Mouse (Mus musculus) midbrain, embryonic 11.5 days (tissue): ENCODE data around the gene Dnase1l1. TPM values are rescaled to one million over a fixed set of nuclear protein-coding genes. Genes with fewer than 3 reads are reported as not detected.

Experiments used
- ATAC-seq: fragments of 200-750 bp; cut with Nextera tagmentation; 2 replicates; pipeline ENCODE4 v1.8.0; 2017; ENCODE audit warnings: moderate TSS enrichment, moderate library complexity; ENCODE audit not compliant: low FRiP score
- DNase-seq: peaks from one replicate; pipeline ENCODE4 v3.0.0; 2015; ENCODE audit warnings: low spot score; ENCODE audit errors: missing footprints
- H3K27ac ChIP-seq: fragments of 300-500 bp; sonication (generic); 2 replicates; pipeline ENCODE4 v1.5.1; 2014; ENCODE audit warnings: low read depth, low read length
- H3K27me3 ChIP-seq: fragments of 300-500 bp; sonication (generic); 2 replicates; pipeline ENCODE4 v1.6.1; 2014; ENCODE audit warnings: mild to moderate bottlenecking, low read length, moderate library complexity, mixed read lengths; ENCODE audit not compliant: control insufficient read depth, insufficient read depth
- H3K36me3 ChIP-seq: fragments of 300-500 bp; sonication (generic); 2 replicates; pipeline ENCODE4 v1.6.1; 2014; ENCODE audit warnings: mild to moderate bottlenecking, low read length, moderate library complexity, mixed read lengths; ENCODE audit not compliant: control insufficient read depth, insufficient read depth
- H3K4me1 ChIP-seq: fragments of 300-500 bp; sonication (generic); 2 replicates; pipeline ENCODE4 v1.6.1; 2014; ENCODE audit warnings: low read length; ENCODE audit not compliant: control insufficient read depth, insufficient read depth
- H3K4me2 ChIP-seq: fragments of 300-500 bp; sonication (generic); 2 replicates; pipeline ENCODE4 v1.6.1; 2014; ENCODE audit warnings: mild to moderate bottlenecking, moderate library complexity
- H3K4me3 ChIP-seq: fragments of 300-500 bp; sonication (generic); 2 replicates; pipeline ENCODE4 v1.5.1; 2014; ENCODE audit warnings: low read depth, low read length
- H3K9ac ChIP-seq: fragments of 300-500 bp; sonication (generic); 2 replicates; pipeline ENCODE4 v1.6.1; 2014; ENCODE audit warnings: low read length
- H3K9me3 ChIP-seq: fragments of 300-500 bp; sonication (generic); 2 replicates; pipeline ENCODE4 v1.6.1; 2016; ENCODE audit warnings: low read length; ENCODE audit not compliant: control insufficient read depth
- WGBS: fragments of 180-500 bp; shearing (Covaris S2); extraction: QIAGEN DNeasy Blood & Tissue Kit; methylation state at CpG from one replicate; pipeline ENCODE4 v1.1.7; 2014; 5-methylcytosine and 5-hydroxymethylcytosine counted together
- polyA plus RNA-seq: library from polyadenylated mRNA; unstranded; fragments of >200 nt; fragmentation: Nextera tagmentation; extraction: Ambion mirVana; gene quantifications from 2 replicates; pipeline ENCODE4 v1.2.1, GENCODE M21; 2014

Dnase1l1 gene
- polyA plus RNA-seq, result 4.3 and 4.4 TPM in 2 replicates

DNA sequence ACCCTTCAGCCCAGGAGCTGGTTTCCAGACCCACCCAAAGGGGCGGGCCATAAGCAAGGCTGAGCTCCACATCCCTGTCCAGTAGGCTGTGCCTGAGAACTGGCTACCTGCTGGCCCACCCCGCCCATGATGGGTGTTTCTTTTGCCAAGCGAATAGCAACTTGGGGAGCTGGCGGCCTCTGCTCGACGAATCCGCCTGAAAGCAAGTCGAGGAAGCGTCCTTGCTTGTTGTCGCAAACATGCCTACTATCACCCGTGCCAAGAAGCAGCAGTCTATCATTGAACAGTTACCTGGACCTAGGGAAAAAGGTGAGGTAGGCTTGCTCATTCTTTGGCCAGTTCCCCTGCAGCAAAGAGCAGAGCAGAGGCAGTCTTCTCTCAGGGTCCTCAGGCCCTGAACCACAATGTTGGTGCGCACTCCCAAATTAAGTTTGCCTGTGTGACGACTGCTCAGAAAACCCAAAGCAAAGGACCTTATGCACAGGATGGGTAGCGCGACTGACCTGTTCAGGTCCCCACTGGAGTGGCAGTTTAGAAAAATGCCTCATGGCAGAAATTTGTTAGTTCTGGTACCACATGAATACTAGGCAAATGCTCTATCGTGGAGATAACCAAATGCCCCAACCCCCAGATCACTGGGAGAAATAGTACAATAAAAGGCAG is at the start of gene Dnase1l1, which contains the start of gene Taz:
Gene Dnase1l1 (minus strand): TSS at position 606 of the 663 bp plus-strand sequence.
Gene Taz (plus strand): TSS at position 181 of the 663 bp plus-strand sequence.
- Histone ChIP-seq H3K4me1 (no peaks in the 10 kb centered on the region), H3K36me3 (no peaks in the 10 kb centered on the region), H3K9me3 (no peaks in the 10 kb centered on the region), H3K27ac (no peak within 1 kb of the TSS), H3K27me3 (no peaks in the 10 kb centered on the region), H3K9ac (peak within 1 kb of the TSS; percentile 71), H3K4me2 (peak within 1 kb of the TSS; percentile 69), H3K4me3 (peak within 1 kb of the TSS; percentile 55)
- 14% methylated on average over 16 of the region's 16 CpGs for WGBS
- ATAC-seq (peak; percentile 65), DNase-seq (peak; percentile 82)

DNA sequence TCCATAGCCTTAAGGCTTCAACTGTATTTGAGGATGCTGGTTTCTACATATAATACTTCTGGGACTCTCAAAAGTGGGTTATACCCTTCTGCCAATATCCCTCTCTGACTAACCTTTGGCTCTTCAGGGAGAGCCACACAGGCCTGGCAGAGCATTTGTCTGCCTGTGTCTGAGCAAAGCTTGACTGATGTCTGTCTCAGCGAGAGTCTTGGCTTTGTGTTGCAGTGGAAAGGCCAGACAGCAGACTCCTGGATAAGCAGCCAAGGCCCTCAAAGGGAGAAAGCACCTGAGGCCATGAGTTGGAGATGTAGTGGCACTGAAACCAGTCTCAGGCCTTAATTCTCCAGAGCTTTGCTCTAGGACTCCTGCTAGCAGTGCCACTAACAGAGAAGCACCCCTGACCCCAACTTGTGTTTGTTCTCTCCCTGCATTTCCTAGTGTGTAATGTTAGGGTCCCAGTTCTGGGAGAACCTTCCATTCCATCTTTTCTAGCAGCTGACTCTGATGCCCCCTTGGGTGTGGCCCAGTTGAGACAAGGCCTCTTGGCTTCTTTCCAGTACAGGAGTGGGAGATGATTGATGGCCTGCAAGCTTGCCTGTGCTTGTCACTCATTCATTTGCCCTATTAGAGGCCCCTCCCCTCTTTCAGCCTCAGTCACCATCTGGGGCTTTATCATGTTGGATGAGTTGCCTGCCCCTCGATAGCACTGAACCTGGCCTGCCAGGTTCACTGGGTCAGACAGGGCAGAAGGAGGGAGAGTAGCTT is 48.2 kb upstream of the Dnase1l1 start:
- ATAC-seq (no peak), DNase-seq (no peak)
- Histone ChIP-seq H3K27me3 (no peaks in the 10 kb centered on the region), H3K4me2 (peak overlapping the region; percentile 60), H3K4me1 (peaks cover 8% of the 10 kb centered on the region; the same call in 1 of the 2 replicates), H3K9ac (peak overlapping the region; percentile 71; the same call in 1 of the 2 replicates), H3K9me3 (no peaks in the 10 kb centered on the region), H3K36me3 (no peaks in the 10 kb centered on the region), H3K4me3 (peak overlapping the region; percentile 43), H3K27ac (no peak overlapping the region)
- 56% methylated on average over 2 of the region's 2 CpGs for WGBS

DNA sequence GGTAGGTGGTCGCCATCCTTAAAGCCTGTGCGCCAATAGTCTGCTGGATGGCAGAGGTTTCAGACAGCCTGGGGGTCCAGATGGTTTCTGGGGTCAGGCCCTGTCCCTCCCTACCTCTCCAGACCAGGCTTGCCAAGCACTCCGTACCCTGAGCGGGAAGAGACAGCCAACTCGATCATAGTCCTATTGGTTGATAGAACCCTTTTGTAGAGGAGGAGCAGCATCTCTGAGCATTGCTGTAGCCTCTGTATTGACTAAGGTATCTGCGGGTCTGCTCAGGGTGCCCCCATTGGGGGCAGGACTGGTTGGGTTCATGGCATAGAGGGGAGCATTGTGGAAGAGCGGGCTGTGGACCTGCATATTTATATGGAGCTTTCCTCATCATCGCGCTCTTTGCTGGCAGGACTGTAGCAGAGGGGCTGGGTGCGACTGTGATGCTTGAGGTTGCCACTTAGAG is 47.1 kb upstream of the Dnase1l1 start:
- Histone ChIP-seq H3K9me3 (no peaks in the 10 kb centered on the region), H3K27me3 (no peaks in the 10 kb centered on the region), H3K27ac (no peak overlapping the region; the same call in 1 of the 2 replicates), H3K4me2 (peak overlapping the region; percentile 60), H3K4me1 (peaks cover 8% of the 10 kb centered on the region; the same call in 1 of the 2 replicates), H3K9ac (peak overlapping the region; percentile 71), H3K36me3 (no peaks in the 10 kb centered on the region), H3K4me3 (peak overlapping the region; percentile 43)
- ATAC-seq (peak; percentile 68; the same call in 1 of the 2 replicates), DNase-seq (peak; percentile 85)
- WGBS, result 20% methylated on average over 9 of the region's 10 CpGs

DNA sequence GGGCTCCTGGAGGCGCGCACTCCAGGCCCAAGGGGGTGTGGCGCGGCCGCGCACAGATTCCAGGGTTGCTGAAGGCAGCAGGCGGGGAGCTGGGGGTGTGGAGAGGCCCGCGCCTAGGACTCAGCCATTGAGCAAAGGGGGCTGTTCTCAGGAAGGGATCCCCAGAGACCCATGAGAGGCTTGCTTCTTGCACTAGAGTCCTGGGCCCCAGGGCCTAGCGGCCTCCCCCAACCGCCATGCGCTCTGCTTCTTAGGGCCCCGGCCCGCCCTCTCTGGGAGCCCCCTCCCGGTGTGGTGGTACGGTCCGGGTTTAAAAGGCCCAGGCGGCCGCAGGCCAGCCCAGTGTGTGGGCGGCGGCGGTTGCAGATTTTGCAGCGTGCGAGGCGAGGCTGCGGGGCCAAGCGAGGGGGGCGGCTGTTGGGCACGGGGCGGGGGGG is 46.6 kb upstream of the Dnase1l1 start, which contains the start of gene Plxna3:
Gene Plxna3 (plus strand): TSS at position 342 of the 437 bp plus-strand sequence.
- peak within 1 kb of the TSS; percentile 60 for H3K4me2 ChIP-seq
- no peaks in the 10 kb centered on the region for H3K9me3 ChIP-seq
- no peaks in the 10 kb centered on the region for H3K36me3 ChIP-seq
- DNase-seq (peak; percentile 96), ATAC-seq (peak; percentile 95)
- peaks cover 8% of the 10 kb centered on the region; the same call in 1 of the 2 replicates for H3K4me1 ChIP-seq
- peak within 1 kb of the TSS; percentile 71 for H3K9ac ChIP-seq
- no peaks in the 10 kb centered on the region for H3K27me3 ChIP-seq
- peak within 1 kb of the TSS; percentile 43 for H3K4me3 ChIP-seq
- 17% methylated on average over 14 of the region's 30 CpGs for WGBS
- peak within 1 kb of the TSS; percentile 73 for H3K27ac ChIP-seq

DNA sequence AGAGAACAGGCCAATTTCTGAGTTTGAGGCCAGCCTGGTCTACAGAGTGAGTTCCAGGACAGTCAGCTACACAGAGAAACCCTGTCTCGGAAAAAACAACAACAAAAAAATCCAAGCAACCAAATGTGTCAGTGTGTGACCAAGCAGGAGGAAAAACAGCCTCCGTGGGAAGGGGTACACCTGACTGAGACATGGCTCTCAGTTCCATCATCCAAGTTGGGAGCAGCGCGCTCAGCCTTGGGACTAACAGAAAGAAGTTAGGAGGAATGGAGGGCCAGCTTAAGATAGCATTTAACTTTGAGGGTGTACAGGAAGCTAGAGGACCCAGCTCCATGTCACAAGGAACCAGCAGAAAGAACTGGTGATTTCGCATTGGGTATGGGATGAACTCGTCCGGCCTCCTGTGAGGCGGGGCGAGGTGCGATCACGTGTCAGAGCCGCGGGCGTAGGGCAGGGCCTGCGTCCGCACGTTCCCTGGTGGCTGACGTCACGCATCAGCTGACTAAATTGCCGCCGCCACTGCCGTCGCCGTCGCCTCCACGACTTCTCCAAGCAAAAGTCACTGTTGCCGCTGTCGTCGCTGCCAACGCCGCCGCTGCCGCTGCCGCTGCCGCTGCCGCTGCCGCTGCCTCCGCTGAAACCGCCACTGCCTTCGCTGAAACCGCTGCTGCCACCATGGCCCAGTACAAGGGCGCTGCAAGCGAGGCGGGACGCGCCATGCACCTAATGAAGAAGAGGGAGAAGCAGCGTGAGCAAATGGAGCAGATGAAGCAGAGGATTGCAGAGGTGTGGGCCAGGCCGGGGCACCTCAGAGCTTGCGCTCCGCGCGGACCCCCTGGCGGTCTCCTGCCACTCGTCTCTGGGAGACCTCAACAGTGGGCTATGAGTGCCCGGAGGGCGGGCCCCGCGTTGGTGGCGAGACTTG is 30.7 kb upstream of the Dnase1l1 start, which contains the start of gene Fam50a:
Gene Fam50a (plus strand): TSS at position 494 of the 925 bp plus-strand sequence.
- Histone ChIP-seq H3K27ac (peak within 1 kb of the TSS; percentile 20; the same call in 1 of the 2 replicates), H3K9me3 (no peaks in the 10 kb centered on the region), H3K27me3 (no peaks in the 10 kb centered on the region), H3K4me1 (no peaks in the 10 kb centered on the region), H3K36me3 (peaks cover 6% of the 10 kb centered on the region), H3K4me2 (peak within 1 kb of the TSS; percentile 75), H3K9ac (peak within 1 kb of the TSS; percentile 74), H3K4me3 (peak within 1 kb of the TSS; percentile 53)
- WGBS, result 14% methylated on average over 57 of the region's 59 CpGs
- DNase-seq (peak; percentile 95), ATAC-seq (peak; percentile 97)

DNA sequence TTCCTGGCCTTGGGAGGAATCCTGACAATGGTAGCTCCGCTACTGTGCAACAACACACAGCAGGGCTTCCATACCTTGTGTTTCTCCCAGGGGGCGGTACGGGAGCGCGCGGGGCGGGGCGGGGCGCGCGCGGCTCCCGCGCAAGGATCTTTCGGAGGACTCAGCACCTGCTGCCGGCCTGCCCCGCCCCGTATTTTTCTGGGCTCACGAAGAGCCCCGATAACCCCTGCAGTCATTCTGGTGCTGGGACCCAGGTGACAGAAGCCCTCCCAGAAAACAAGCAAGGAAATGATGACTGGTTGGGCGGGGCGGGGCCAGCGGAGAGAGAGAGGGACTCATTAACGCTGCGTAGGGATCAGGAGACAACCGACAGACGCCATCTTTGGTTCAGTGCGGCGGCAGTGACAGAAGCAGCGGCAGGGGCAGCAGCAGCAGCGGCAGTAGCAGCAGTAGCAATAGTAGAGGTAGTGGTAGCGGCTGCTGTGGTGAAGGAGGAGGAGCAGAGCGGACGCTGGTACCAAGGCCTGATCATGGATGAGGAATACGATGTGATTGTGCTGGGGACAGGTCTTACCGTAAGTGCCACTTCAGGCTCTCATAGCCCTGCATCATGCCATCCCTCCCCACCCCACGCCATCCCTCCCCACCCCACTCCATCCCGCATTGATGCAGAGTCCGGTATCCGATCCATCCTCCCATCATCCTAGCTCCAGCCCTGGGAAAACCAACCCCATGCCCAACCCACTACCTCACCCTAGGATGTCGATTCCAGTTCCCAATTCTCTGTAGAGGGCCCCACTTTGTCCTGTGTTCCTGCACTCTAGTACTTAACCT is 22.9 kb upstream of the Dnase1l1 start, which contains the start of gene Gdi1:
Gene Gdi1 (plus strand): TSS at position 132 of the 834 bp plus-strand sequence.
- Histone ChIP-seq H3K4me3 (peak within 1 kb of the TSS; percentile 61), H3K9ac (peak within 1 kb of the TSS; percentile 79), H3K36me3 (peaks cover 3% of the 10 kb centered on the region), H3K4me2 (peak within 1 kb of the TSS; percentile 64), H3K9me3 (no peaks in the 10 kb centered on the region), H3K27me3 (no peaks in the 10 kb centered on the region), H3K4me1 (0 out of 2 replicates have a peak, but pooled peaks cover 2% of the 10 kb centered on the region), H3K27ac (peak within 1 kb of the TSS; percentile 85)
- peak; percentile 98 for DNase-seq
- 16% methylated on average over 41 of the region's 41 CpGs for WGBS
- ATAC-seq, result peak; percentile 87

DNA sequence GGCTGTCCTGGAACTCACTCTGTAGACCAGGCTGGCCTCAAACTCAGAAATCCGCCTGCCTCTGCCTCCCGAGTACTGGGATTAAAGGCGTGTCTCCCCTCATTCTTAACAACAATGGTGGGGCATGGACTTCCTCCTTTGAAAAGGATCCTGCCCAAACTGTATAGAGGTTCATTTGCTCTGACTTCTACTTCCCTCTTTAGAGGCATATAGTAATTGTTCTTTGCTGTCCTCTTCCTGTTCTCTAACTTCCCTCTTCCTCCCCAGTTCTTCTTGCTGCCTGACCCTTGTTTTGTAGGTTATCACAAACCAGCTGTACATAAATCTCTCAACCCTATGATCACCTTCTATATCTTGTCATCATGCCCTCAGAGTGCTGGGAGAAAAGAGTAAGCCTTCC is 17.6 kb upstream of the Dnase1l1 start:
- Histone ChIP-seq H3K27ac (no peak overlapping the region), H3K4me3 (no peak overlapping the region), H3K4me2 (no peak overlapping the region), H3K9ac (no peak overlapping the region), H3K36me3 (no peaks in the 10 kb centered on the region; the same call in 1 of the 2 replicates), H3K4me1 (peaks cover 2% of the 10 kb centered on the region; the same call in 1 of the 2 replicates), H3K9me3 (no peaks in the 10 kb centered on the region), H3K27me3 (no peaks in the 10 kb centered on the region)
- ATAC-seq, result no peak
- 90% methylated on average over 3 of the region's 3 CpGs for WGBS
- no peak for DNase-seq
